Mouse (Mus musculus) G1E (cell line): ENCODE measurements around the gene Abhd14b.

ENCODE experiments used
- CTCF ChIP-seq: IDR thresholded peaks from 2 replicates; pipeline ENCODE4 v1.5.1; 2012; ENCODE audit warnings: low read depth, low read length, inconsistent platforms, mixed read lengths
- POLR2AphosphoS5 ChIP-seq: IDR thresholded peaks from 2 replicates; pipeline ENCODE4 v1.6.1; 2012; ENCODE audit warnings: low read depth, low read length, inconsistent platforms; ENCODE audit not compliant: insufficient replicate concordance

DNA sequence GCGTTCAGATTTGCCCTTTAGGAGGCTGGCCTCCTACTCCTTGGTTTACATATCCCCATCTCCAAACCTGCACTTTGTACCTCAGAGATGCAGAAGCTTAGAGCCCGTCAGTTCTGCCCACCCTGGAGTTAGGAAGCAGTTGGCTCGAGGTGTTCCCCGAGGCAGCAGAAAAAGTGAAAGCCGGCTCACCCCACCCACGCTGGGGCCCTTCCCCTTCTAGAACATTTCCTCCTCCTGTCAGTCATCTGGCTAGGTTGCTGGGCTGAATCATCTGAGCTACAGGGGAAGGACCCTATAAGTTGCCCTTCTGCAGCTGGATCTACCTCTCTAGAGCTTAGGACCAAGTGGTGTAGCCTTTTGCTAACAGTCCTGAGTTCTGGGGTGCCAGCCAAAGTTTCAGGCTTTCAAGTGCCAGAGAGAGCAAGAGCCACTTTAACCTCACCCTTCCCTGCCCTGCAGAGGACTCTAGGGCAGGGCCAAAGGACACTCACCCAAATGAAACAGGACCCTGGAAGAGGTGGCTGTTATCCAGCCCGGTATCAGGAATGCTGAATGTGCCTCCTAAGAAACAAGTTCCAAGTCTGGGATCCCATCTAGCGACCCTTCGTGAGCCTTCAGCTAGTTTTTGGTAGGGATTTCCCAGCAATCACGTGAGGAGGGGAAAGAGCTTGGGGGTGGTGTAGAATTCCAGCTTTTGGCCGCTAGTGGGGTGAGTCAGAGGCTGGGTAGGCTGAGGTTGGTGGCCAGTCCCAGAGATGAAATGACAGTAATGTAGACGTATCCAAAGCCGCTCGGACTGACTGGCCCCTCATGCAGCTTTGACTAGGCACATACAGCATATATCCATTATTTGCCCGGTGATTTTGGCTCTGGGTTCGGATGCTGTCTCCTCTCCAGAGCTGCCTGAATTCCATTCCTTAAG is 29.0 kb downstream of the Abhd14b start:
- no peak for TF ChIP-seq CTCF
- no peak for TF ChIP-seq POLR2AphosphoS5
